Mouse (Mus musculus): ENCODE measurements around the gene Nxnl1.

Gene Nxnl1

DNA sequence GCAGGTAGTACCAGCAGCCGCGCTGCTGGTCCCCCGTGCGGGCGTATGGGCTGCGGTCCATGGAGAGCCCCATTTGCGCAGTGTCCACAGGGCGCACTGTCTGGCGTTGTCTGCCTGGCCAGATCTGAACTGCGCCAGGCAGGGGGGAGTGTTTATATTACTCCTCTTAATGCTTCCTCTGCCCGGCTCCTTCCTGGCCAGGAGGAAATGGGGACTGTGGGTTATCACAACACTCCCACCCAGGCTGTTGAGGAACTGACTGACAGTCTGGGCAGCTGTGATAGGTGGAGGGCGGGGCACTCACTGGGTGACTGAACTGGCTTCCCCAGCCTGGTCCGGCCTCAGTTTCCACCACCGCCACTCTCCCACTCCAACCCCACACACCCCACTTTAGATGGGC is 54.8 kb downstream of the Nxnl1 start, which contains the start of gene Plvap:
Plvap (minus strand) TSS at position 109 of the 400 bp plus-strand sequence.
- peak; percentile 79 for DNase-seq

Data from liver (tissue).